Mouse (Mus musculus) adrenal gland, postnatal 25 days (tissue): ENCODE measurements around the gene Igfbpl1. TPM values are rescaled to one million over a fixed set of nuclear protein-coding genes. Genes with fewer than 3 reads are reported as not detected.

ENCODE experiments used
- DNase-seq: peaks from one replicate; pipeline ENCODE4 v3.0.0; 2021; ENCODE audit warnings: mixed read lengths
- total RNA-seq: library from RNA; stranded (reverse); gene quantifications from 2 replicates; pipeline ENCODE4 v1.2.3, GENCODE M21; 2021

The Igfbpl1 gene
- total RNA-seq, 1 experiment from 2014 or later, result not detected

DNA sequence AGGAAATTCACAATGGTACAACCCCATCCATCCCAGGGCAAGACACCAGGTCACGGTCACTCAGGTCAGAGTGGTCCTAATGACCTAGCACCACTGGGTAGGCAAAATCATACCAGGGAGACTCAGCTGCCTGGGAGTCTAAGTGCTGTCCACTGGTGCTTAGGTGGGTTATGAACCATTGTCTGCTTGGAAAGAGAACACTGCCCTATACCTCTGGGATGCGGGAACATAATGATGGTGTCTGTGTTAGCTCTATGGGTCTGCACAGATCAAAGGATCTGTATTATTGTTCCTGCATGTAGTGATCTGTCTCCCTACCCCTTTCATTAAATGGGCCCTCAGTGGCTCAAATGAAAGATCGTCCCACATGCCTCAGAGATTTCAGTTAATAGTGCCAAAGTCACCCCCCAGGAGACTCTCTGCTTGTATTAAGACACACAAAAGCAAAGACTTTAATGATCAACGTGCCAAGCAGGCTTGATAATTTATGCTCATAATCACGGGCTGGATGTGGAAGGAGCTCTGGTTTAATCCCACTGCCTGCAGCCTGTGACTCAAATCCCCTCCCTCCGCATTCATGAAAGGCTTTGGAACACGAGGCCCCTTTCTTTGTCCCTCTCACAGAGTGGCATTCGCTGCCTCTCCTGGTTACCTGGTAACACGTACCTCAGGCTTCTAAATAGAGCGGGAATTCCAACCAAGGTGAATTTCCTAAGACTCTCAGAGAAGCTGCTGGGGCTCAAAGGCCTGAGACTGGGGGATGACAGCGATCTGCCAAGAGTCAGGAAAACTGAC, 3.7 kb downstream of the Igfbpl1 start:
- DNase-seq, result no peak

DNA sequence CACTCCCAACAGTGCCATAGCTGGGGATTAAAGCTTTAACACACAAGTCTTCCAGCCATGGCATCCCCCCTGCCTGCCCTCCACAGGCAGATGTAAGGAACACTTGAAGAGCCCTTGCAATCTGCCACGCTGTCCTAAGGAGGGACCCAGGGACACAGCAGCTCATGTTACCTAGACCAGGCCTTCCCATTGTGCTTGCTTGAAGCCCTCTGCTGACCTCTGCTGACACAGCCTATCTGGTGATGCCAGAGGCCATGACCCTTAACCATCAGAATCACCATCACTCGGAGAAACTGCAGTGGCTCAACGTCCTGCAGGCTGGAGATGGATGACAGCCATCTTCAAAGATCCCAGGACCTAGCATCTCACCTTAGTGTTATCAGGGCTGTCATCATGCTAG, 4.7 kb downstream of the Igfbpl1 start:
- no peak for DNase-seq

DNA sequence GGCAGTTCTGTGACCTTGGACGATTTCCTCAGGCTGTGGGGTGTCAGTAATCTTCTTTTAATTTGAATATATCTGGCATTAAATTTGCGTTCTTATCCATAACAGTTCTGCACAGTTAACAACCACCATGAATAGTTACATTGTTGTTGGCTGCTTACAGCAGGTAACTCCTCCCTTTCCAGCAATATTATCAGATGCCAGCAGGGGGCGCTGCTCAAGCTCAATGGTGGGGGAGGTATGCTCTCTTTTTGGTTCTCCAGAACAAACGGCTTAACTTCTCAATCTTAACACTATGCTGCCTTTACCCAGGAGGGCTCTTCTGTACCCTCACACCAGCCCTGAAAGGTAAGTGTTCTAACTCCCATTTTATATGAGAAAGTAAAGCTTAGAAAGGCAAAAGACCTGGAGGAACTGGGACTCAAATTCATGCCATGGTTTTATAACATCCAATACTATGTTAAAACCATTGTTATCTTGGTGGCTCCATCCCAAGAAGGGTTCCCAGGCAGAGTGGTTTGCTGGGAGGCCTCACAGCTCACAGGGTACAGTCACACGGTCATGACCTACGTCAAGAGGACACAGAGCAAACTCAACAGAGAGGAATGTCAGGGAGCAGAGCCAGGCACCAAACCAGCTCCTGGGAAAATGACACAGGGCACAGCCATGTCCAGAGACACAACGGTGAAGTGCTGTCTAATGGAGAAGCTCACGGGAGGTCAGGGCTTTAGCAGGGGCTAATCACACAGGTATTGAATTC, 6.5 kb downstream of the Igfbpl1 start:
- peak; percentile 68 for DNase-seq

DNA sequence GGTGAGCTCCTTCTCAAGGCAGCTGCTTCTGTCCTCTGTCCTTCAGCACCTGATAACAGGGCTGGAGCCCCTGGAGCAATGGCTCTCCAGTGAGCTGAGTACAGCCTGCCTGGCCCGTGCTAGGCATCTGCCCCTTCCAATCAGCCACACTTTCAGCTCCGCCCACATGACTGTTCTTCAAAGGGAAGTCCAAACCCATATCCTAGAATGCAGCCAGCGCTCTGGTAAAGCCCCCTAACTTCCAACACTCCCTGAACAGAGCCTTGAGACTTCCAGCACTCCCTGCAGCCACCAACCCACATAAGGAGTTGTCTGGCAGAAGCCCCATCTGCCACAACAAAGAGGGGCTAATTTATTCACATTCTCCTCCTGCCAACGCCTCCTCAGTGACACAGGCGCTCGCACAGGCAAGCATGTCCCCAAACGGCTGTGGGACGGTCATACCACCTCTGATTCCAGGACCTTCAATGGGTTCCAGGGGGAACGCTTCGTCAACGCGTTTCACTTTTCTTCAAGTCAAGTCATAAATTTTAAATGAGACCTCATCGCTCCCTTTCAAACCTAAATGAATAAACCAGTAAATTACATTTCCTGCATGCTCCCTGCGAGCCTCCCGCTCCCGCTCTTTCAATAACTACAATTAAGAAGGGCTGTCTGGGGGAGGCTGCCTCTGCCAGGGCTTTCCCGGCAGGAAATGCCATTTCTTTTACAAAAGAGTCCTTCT, 7.4 kb downstream of the Igfbpl1 start:
- DNase-seq, result peak; percentile 30

DNA sequence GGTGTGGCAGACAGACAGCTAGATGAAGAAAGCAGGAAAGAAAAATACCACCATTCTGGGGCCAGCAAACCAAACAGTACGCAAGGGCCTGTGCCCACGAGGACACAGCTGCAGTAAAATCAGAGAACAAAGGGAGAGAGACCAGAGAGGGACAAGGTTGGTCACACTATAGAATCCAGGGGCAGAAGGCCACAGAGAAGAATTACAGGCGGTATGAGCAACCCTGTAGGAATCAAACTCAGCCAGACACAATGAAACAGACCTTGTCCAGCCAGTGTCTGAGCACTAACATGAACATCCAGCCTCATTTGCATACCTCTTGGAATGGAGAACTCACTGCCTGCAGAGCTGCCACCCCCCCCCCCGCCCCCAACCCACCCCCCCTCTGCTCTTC, 7.9 kb downstream of the Igfbpl1 start:
- no peak for DNase-seq

DNA sequence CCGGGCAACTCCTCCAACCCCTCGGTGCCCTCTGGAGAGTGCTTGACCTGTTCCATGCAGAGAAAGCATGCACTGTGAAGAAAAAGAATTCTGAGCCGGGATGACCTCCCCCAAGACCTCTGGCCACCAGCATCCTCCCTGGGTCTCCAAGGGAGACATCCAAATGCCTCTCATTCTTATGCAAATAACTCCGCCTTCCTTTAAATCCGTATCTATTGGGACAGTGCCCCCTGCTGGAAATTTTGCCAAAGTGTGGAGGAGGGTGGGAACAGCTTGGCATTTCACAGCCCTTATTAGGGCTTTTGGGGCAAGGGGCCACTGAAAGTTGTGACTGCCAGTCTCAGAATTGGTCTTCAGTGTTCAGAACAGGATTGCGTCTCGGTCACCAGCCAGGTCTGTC, 11.2 kb downstream of the Igfbpl1 start:
- DNase-seq, result peak; percentile 62

DNA sequence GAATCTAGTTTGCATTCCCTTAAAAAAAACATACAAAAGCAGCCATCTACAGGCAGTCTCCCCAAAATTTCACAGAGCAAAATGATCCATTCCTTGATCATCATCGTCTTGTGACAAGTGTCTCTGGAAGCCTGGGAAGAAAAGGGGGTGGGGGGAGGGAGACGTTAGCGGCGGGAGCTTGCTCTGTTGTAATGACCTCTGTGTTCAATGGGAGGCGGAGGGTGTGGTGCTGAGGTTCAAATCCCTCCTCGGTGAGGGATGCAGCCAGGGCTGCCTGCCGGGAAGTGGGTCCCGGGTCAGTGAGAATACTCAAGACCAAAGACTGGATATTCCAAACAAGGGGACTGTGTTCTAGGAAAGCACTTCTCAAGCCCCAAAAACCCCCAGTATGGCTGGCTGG, 15.5 kb downstream of the Igfbpl1 start:
- DNase-seq, result no peak

DNA sequence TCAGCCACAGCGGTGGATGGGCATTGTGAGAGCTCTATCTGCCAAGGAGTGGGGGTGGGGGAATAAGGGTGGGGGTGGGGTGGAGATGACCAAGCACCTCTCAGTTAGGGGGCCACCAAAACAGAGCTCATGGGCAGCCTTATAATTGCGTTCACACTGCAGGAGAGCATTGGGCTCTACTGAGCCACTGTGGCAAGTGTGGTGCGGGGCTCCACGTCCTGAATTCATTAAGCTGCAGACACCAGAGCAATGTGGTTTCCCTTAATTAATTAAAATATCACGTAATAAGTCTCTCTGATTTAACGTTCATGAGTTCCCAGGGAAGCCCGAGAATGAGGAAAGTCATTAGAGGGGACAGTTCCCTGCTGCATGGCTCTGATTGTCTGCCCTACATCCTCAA, 18.7 kb downstream of the Igfbpl1 start:
- DNase-seq, result no peak

DNA sequence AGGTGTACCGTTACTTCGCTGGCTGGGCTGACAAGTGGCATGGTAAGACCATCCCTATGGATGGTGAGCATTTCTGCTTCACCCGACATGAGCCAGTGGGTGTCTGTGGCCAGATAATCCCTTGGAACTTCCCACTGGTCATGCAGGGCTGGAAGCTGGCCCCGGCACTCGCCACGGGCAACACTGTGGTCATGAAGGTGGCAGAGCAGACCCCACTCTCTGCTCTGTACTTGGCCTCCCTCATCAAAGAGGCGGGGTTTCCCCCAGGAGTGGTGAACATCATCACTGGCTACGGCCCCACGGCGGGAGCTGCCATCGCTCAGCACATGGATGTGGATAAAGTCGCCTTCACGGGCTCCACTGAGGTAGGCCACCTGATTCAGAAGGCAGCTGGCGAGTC, 23.8 kb downstream of the Igfbpl1 start:
- no peak for DNase-seq

DNA sequence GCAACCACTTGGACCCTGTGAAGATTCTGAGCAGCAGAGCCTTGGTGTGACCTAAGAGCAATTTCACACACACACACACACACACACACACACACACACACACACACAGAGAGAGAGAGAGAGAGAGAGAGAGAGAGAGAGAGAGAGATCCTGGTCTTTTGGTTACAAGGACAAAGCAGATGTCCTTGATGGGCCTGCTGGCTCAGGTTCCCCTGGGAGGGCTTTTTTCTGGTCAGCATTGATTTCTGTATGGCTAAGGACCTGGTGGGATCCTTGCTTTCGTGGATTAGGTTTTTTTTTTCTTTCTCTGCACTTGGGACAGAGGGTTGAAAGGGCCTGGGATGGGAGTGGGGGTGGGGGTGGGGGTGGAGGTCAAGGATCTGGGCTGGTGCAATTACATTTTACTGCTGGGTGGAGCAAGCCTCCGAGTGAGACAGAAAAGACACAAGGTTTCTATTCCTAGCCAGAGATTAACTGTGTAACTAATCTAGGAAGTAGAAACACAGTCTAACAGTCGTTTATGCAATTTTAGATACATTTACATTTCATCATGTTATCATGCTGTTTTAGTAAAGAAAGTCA, 26.7 kb downstream of the Igfbpl1 start:
- no peak for DNase-seq

DNA sequence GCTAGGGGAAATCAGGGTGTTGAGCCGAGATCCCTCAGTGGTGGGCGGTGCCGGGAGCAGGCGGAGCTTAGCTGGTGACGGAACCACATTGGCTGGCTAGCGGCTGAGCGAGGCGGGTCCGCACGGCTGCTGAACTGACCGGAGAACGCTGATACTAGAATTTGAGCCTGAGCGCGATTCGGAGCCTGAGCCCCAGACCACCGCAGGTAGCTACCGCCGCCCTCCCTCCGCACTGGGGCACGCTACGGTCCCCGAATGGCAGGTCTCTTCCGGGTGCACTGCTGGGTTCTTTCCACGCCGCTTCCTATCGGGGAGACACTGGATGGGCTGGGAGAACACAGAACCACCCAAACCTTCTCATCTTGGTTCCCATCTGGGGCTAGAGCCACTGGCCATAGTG, 27.8 kb downstream of the Igfbpl1 start, which contains the start of gene Aldh1b1:
Aldh1b1 (plus strand) TSS at position 59 of the 400 bp plus-strand sequence.
- peak; percentile 85 for DNase-seq

DNA sequence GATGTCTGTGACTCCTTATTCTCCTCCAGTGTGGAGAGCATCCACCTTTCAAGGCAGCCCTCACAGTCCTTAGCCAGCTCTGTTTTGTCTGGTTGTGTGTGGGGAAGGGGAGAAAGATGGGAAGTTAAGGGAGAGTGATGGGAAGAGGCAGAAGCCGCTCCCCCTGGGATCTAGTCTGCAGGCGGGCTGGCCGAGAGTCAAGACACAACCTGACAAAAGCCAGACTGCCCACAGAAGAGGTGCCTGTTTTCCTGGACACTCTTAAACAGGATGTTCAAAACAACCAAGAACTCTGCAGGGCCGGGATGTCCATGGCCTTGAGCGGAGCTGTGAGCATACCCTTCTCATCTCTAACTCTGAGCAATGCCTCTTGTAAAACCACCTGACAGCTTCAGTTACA, 30.0 kb downstream of the Igfbpl1 start:
- DNase-seq, result no peak

DNA sequence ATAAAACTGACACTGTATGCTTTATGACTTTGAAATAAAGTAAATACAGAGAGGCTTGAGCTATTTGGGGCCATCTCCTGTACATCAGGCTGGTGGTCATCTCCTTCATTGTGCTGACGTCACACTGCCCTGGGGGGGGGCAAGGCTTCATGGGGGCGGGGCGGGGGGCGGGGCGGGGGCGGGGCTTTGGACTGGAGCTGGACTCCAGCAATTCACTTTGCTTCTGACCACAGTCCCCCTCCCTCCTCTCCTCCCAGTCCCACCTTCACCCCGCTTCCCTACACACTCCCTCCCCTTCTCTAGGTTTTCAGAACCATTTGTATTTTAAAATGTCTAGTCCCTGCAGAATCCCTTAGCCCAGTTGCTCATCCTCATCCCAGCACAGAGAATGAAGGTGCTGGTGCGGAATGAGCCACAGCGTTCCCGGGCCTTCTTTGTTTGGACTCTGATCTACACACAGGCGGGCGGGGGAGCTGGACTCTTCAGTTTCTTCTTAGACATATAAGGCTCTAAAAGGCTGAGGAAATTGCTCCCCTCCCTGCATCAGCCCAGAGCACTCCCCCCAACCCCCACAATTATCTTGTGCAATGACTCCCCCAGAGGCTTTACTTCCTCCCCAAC, 31.4 kb downstream of the Igfbpl1 start:
- no peak for DNase-seq

DNA sequence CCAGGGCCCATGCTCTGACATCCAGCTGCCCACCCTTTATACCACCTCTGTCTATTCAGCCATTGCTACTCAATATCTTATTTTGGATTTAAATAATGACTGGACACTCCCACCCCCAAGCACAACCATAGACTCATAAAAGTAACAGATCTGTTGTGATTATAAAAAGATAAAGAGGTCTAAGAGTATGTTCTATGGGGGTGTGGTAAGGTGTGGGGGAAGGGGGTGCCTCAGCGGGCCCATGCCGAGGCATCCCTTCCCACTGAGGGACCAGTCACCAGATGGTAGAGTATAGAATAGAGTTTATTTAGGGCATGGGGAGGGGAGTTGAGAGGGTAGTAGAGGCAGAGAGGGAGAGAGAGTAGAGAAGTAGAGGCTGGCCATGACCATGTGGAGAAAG, 36.7 kb downstream of the Igfbpl1 start:
- no peak for DNase-seq

DNA sequence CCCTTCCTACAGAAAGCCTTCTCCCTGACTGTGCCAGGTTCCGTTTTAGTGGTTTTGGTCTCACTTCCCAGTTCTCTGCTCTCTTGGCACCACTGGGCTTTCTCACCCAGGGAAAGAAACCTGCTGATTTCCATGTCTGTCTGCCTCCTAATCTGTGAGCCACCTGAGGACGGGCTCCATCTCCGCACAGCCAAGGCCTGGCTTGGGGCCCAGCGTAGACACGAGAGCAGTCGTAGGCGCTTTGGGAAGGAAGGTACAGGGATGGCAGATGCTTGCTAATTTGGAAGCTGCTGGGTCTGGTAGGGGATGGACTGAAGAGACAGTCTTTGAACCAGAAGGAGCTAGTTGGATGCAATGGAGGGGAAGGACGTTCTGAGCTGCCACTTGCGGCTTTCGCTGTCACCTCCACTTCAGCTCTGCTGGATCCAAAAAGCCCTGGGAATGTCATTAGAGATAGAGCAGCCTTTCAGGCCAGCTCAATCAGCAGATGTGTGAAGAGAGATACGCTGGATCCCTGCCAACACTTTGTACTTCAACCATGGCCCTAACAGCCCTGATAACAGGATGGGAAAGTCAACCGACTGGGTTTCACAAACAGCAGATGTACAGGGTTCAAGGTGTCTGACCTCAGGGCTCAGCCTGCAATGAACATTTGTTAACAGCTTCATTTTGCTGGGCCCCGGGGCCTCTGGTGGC, 37.3 kb downstream of the Igfbpl1 start:
- DNase-seq, result no peak

DNA sequence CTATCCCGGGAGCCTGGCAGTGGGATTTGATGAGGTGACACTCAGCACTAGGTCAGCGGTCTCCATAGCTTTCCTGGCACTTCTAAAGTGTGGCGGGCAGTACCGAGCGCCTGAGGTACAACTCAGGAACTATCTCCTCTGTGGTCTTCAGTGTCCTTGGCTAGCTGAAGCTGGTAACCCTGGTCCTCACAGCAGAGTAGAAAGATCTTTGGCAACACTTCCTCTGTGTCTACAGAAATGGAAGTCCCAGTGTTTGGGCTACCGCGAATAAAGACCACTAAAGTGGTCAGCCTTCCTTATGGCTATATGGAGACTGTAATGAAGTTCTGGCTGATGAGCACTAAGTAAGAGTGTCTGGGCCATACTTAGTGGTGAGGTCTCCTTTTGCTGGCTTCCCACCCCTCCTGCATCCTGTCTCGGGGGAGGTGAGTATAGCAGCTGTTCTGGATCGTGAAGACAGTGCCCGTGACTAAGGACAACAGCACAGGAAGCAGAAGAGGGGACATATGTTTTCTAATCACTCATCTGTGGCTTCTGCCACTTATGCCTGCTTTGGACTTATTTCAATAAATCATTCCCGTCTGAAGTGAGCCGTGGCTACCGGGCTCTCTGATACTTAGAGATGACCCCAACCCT, 38.2 kb downstream of the Igfbpl1 start:
- no peak for DNase-seq

DNA sequence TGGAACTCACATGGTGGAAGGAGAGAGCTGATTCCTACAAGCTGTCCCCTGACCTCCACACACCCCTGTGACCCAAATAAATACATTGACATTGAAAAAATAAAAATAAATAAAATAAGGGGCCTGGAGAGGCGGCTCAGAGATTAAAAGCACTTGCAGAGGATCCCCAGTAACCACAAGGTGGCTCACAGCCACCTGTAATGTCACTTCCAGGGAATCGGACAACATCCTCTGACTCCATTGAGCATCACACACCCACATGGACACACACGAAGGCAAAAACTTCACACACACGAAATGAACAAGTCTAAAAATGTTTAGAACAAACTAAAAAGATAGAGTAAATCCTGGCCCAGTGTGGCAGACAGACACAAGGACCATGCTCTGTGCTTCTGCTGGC, 40.0 kb downstream of the Igfbpl1 start:
- DNase-seq, result no peak

DNA sequence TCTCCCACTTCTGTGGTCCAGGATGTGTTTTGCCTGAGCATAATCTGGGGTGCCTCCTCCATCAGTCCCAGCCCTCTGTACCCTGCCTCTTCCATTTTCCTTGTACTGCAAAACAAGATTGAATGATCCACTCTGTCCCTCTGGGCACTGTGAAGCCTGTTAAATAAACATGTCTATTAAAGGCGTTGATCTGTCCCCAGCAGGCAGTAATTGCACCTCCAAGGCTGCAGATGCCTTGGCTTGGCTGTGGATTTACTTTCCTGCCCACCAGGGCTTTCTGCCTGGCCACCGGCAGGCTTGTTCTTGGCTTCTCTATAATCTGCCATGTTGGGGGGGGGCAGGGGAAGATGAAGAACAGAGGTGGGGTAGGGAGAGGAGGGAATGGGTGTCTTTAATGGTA, 40.8 kb downstream of the Igfbpl1 start:
- DNase-seq, result no peak

DNA sequence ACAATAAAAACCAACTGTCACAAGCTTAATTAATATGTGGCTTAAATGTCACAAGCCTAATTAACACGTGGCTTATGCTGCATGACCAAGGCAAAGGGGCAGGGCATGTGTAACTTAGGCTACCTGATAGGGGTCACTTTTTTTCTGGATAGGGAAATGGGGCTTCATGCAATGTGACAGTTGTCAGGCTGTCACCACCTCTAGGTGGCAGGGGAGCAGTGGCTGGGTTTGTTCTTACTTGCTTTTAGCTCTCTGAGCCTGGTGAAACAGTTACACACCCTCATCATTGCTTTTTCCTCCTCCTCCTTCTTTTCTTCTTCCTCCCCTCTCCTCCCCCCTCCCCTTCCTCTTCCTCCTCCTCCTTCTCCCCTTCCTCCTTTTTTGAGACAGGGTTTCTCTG, 43.1 kb downstream of the Igfbpl1 start:
- no peak for DNase-seq

DNA sequence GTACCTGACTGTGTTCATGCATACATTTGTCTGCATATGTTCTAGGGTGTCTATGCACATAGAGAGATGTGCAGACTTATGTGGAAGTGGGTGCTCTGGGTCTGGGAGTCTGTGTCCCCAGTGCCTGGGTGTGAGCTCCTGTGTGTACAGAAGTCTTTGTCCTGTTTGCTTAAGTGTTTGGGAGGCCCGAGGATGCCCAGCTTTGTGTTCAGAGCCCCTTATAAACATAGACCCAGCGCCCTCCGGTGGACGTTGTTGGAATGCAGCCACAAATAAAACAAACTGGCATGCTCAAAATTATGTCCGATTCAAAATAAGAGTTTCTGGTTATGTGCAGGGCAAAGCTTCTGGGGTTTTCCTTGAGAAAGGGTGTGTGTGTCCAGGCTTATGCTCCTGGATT, 55.1 kb downstream of the Igfbpl1 start:
- peak; percentile 60 for DNase-seq

DNA sequence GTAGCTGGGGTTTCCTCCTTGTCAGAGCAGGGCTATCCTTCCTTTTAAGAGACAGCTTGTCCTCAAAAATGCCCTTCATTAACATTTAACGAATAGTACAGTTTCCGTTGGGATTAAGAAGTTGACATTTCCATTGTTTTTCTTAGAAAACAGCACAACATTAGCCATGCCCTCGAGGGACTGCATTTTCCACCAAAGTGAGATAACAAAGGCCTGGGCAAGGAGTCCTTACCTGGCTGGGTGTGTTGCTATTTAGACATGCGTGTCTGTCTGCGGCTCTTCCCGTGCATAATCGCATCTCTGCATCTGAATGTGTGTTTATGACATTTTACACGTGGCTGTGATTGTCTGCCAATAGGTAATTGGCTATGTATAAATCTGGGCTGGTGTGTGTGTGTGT, 55.5 kb downstream of the Igfbpl1 start:
- no peak for DNase-seq
